Mouse (Mus musculus) adrenal gland, postnatal 10 days (tissue): ENCODE measurements at regions not wholly inside any gene's neighbourhood (a gene's known extent, or its start where the extent isn't known, plus 50 kb on each side); places are given as distances from the start of the nearest gene placed in this dataset.

Experiments
- DNase-seq: peaks from one replicate; pipeline ENCODE4 v3.0.0; 2021; ENCODE audit warnings: mixed read lengths

DNA sequence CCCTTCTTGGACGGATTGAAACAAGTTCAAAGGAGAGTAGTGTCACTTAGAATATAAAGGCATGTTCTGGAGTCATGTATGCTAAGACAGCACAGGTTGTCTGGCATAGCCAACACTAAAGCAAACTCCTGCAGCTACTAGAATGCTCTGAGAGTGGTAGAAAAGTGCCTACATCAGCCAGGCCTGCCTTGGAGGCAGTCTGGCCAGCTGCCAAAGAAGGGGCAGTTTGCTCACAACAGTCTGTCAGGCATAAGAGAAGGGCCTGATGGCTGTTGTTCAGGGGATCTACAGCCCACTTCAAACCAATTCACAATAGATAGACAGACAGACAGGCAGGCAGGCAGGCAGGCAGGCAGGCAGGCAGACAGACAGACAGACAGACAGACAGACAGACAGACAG lies 136.5 kb upstream of the Dap start:
- DNase-seq: no peak

DNA sequence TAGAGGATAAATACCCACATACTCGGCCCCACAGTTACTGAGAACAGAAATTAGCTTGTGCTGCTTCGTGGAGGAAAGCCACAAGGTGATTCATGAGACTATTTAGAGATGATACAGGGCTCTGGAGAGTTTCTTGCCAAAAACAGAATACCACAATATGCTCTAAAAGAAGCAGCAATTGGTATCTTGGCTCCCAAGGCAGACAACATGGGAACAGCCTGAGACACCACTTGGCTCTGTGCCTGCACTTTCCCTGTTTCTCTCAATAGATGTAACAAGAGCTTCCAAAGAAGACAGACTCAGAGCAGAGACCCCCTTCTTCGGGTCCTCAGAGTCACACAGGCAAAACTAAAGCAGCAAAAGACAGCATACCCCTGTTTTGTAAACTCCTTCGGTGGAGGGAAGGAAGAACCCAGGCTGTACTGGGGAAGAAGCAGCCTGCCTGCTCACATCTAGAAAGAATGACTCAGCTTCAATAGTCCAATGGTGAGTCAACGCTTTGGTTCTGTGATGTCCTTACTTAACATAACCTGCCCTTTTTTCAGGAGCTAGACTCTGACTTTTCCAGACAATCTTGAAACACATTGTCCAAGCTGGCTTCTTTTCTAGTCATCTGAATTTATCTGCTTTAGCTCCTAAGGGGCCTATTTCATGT lies 132.1 kb upstream of the Dap start:
- DNase-seq: peak; percentile 10

DNA sequence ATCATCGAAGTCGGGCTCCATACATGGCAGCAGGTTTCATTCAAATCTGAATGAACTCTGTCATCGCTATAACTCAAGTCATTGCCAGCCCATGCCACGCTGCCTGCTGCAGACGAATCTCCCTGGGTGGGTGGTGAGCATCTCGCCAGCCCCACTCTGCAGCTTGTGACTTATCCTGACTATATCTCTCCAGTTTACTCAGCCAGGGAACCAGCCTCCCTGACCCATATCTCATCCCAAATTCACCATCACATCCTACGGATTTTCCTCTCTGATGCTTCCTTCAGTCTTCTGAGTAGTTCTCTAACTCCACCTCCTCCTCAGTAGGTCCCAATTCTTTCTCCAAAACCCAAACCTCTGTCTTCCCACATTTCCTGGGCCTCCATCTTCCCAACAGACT lies 127.9 kb upstream of the Dap start:
- DNase-seq: no peak

DNA sequence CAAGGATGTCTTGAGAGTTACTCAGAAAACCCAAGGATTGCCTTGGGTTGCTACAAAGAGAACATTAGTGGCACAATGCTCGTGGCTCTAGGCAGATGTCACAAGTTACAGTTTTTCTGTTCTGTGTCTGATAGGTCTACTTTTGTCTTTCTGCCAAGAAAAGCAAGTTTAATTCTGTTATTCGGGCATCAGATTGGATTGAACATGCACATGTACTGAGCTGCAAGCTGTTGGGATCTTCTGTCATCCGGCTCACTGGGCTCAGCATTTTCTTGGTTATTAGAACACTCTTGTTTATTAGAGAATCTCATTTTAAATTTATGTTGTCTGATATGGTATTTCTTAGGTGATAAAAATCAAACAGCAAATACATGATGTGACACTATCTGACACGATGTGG lies 126.8 kb upstream of the Dap start:
- DNase-seq: no peak

DNA sequence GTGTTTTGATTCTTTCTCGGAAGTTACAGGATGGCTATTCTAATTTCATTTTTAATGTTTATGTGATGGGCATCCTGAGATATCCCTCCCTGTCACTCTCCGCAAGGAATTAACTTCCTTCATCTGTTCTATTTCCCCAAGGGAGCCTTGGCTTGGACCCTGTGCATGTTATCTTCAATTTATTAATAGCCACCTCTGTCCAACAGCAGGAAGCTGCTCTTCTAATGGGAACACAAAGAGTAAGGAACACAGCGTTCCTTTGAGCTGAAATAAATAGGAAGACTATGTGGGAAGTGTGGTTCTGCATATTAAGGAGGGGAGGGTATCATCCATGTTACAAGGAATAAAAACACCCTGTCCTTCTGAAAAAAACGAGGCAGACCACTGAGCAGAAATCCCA lies 119.4 kb upstream of the Dap start:
- no peak for DNase-seq

DNA sequence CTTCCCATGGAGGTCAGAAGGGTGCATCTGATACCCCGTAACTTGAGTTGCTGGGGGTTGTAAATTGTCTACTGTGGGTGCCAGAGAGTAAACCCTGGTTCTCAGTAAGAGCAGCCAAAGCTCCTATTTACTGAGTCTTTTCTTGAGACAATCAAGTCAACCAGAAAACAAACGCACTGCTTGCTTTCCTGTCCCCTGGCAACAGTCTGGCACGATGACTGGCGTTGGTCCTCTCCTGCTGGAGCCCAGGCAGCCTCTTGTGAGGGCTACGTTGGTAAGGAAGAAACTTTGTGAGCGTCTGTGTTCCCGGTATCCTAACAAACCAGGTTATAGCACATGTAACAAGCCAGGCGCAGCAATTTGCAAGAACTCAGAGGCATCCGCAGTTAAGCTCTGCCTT lies 117.2 kb upstream of the Dap start:
- DNase-seq: no peak

DNA sequence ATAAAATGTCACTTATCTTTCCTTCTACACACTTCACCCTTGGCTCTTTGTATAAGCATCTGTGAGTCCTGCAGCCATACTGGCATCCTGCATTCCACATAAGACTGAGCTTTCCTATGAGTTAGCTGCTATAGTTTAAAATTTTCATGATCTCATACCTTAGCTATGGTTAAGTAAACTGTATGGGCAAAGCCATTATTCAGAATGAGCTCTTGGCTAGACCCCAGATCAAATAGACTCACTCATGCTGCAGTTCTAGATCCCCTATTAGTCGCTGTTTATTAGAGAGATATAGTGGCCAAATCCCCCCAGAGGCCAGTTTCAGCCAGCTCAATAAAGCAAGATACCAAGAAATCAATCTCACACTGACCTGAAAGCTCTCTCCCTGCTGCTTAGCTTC lies 110.9 kb upstream of the Dap start:
- no peak for DNase-seq

DNA sequence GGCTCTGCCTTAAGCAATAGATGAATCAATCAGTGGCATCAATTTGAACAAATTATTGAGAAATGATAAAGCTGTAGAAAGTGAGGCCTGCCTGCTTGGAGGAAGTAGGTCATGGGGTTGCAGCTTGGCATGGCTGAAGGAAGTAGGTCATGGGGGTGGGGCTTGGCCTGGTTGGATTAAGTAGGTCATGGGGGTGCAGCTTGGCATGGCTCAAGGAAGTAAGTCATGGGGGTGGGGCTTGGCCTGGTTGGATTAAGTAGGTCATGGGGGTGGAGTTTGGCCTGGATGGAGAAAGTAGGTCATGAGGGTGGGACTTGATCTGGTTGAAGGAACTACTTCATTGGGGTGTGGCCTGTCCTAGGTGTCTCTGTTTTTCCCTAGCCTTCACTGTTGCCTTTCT lies 106.8 kb upstream of the Dap start:
- DNase-seq: no peak

DNA sequence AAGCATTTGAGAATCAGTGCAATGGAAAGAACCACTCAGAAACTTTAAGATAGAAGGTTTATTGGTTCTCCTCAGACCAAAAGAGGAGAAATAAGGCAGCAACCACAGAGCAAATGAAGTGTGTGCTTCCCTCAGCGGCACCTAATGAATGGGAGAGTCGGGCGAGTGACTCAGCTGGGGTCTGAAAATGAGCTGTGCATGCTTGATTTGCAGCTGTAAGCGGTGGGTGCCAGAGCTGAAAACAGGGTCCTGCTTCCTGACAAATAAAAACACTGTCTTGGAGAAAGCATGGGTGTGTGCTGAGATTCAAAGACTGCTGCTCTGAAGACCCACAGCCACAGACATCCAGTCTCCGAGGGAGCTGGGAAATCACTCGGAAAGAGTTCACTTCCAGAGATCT lies 104.0 kb upstream of the Dap start:
- DNase-seq: no peak

DNA sequence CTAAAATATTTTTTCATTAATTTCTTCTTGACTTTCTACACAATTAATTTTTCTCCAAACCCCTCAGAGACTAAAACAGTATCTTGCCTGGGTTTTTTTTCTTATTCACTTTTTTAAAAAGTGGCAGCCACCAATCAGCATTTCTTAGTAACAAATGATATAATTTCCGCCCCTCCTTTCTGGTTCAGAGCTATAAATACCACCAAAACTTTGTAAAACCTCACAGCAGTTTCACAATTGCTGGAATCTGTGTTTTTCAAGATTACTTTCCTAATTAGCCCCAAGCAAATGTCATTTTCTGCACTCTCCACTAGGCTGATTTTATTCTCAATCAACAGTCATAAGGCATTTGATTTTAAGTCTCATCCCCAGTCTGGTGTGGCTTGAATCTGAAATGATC lies 98.3 kb upstream of the Dap start:
- DNase-seq: no peak

DNA sequence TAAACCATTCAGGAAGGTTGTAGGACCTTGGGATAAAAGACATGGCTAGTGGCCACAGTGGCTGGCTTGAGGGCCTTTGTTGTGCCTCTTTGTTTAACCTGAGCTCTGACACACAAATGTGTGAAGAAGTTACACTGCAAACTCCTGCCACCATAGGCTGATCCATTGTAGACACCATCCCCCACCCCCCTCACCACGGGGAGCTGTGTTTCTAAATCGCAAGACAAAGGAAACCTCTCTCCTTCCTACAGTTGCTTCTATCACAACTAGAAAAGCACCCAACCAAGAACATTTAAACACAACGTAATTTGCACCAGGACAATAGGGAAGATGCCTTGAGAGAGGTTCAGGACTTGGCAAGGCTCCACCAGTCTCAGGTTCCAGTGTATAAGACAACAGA lies 97.1 kb upstream of the Dap start:
- no peak for DNase-seq

DNA sequence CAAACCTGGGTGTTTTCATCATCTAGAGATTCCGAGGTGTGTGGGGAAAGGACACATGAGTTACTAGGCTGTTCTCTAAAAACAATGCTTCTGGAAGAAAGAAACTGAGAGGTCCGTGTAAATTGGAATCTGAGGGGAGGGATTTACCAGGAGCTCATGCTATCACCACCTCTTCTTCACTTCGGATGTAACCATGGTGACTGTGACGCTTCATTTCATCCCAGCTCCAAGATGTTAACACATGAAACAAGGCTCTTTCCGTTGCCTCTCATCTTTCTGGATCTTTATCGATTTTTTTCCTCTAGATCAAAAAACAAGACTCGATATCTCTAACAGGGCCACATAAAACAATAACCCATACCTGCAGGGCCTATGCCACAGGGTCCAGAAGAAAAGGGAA lies 89.2 kb upstream of the Dap start:
- no peak for DNase-seq

DNA sequence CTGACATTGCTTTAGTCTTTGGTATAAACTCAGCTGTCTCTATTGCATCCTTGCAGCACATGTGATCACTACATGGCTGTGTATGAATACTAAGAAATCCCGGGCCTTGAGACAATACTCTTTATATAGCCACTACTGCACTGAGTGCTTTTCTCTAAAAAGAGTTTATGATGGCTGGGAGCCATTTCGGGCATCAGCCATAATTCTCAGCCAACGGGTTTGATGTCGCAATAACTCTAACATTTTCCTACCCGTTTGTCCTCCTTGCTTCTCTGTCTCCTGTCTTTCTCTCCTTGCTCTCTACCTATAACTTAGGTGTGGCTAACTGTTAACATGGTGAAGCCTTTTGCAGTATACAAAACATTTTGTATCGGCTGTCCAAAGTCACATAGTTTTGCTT lies 85.5 kb upstream of the Dap start:
- no peak for DNase-seq

DNA sequence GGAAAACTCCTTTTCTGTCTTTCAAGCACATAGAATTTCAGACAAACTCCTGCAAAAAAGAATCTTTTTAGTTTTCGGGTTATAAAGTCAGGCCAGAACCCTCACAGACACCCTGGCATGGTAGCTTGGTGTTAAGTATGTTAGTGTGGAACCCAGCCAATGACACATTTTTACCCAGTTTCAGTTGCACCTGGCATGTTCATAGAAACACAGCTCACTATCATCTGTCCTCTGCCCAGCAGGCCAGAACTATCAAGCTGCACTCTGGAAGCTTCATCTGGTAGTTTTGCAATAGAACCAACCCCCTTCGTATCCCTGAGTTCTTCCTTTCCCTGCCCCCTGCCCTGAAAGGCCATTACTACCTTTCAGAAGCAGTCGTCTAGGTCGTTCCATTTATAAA lies 82.4 kb upstream of the Dap start:
- no peak for DNase-seq

DNA sequence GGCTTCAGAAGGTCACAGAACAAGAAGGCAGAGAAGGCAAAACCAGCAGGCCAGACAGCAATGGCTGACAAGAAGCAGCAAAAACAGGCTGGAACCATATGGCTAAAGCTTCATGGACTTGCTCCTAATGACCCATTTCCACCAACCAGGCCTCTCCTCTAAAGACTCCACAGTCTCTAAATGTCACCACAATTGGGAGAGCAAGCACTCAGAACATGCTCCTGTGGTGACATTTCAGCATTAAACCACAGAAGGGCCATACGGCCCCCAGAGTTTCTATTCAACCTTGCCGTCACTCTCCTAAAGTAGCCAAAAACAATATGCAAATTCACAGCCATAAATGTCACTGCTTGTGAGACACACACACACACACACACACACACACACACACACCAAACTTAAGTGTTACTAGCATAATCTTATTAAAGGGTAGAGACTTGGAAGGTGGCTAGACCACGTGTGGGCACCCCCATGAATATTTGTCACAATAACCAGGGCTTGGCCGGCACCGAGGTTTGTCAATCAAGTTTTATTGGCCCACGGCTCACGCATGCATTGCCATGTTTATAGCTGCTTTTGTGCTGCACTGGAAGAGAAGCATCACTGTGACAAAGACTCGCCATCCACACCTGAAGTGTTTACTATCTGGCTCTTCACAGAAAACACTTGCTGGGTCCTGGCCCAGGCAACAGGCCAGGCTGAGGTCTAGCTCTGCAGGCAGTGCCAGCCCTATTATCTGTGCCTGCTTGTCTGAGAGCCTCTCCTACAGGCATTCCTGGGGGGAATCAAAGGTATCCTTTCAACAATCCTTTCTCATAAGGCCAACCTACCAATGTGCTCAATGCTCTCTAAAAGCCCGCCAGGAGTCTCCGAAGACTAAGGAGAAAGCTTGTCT lies 75.6 kb upstream of the Dap start:
- no peak for DNase-seq

DNA sequence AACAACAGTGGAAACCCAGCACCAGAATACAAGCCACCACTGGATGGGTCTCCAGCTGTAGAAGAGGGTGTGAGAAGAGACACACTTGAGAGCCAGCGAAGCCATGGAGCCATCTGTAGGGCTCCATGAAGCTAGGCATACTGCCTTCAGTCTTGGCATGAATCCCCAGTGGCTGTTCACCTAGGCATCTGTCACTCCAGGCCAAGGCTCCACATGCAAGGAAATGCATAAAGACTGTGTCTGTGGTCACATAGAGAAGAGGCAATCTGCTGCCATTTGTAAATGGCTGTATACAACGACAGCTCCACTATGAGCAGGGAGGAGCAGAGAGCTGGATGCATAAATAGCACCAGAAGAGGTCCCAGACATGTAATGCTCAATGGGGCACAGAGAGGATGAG lies 74.3 kb upstream of the Dap start:
- no peak for DNase-seq

DNA sequence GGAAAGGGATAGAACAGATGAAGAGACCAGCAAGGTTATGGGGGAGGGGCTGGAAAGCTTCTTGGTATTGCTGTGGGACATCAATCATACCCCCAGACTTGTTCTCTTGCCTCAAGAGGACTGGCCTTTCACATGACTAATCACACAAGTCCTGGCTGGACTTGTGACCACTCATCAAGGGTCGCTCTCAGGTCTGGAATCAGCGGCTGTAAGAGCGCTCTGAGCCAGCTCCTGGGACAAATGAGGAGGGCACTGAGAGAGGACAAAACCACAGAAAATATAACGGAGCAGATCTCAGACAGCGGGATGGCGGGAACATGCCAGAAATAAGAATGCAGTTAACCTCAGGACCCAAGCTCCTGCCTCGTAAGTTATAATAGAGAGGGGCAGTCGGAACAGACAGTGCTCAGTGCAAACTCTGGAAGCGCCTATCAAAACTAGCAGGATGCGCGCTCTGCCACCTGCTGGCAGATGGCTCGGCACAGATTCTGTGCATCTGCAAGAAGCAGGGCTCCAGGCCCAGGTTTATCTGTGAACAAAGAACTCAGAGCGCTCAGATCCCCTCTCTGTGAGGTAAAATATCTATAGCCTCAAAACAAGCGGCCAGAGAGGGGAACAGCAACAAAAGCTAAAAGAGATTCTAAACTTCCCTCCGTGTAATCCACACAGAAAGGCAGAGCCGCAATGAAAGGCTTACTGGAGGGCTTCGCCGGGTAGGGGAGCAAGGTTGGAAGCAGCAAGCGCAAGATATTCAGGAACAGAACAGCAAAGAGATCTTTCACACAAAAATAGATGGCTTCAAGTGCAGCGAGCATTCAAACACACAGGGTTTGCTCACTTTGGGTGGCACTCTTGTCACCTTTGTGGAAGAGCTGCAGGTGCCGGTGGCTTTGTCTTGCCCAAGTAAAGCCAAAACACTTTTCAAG lies 73.3 kb upstream of the Dap start:
- DNase-seq: peak; percentile 68

DNA sequence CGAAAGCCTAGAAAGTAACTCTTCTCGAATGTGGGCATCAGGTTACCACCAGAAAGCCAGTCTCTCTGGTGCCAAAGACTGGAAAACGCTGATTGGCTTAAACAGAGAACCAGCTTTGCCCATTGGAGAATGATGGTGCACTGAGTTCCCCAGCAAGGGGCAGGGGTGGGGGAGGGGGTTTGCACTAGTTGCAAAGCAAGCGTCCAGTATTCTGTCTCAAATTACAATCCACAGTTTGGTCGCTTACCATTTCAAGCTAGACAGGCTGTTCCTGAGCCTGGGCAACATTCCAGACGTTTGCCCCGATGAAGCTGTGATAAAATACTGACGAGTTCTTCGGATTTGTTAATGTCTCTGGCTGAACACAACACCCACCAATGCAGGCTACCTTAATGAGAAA lies 69.0 kb upstream of the Dap start:
- DNase-seq: no peak

DNA sequence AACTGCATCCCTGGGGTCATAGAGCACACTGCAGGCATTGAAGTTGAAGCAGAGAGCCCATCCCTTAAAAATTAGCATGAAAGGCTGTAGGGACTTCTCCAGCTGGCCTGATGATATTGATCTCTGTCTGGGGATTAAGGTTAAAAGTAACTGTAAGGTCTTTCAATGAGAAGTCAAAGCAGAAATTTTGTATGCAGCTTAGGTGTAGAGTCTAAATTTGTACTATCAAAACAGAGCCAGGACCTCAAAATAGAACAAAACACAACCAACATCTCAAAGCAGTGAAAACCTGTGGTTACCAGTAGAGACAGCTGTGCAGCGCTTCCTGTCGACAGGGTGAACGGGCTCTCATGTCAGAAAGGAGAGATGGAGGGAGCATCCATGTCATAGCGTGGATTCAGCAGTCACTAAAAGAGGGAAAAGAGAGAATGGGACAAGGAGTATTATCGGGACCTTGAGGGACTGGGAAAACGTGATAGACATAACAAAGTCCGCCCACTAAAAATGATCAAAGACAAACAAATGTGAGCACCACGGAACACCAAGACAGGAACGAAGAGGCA lies 57.5 kb upstream of the Dap start:
- DNase-seq: no peak

DNA sequence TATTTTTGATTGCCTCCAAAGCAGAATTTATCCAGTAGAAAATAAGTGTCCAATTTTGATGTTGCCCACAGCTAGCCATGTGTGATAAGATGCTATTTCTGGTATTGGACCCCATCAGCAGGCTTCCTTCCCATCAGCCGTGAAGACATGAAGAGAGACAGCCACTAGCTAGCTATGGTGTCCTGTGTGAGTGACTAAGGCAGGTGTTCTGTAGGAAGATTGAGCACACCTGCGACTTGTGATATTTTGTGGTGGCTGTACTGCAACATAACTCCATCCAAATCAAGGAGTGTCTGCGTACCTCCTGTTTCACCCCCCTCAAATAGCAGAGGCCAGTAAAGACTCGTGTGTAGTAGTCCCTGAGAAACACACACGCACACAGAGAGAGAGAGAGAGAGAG lies 56.6 kb upstream of the Dap start:
- no peak for DNase-seq

DNA sequence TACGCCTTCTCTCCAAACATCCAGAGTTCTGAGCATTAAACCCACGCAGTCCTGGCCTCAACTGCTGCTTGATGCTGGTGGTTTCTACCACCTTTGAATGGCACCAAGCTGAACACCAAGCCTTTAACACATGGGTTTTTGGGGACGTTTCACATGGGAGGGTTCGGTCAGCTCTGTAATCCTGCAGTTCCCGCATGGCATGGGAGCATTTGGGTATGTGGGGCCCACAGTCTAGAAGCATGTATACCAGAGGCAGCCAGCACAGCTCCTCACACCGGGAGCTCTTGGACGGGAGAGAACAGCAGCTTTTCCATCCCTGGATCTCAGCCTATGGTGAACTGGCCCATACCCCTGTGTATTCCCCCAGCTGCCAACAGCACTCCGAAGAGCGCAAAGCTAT lies 55.9 kb upstream of the Dap start:
- no peak for DNase-seq

DNA sequence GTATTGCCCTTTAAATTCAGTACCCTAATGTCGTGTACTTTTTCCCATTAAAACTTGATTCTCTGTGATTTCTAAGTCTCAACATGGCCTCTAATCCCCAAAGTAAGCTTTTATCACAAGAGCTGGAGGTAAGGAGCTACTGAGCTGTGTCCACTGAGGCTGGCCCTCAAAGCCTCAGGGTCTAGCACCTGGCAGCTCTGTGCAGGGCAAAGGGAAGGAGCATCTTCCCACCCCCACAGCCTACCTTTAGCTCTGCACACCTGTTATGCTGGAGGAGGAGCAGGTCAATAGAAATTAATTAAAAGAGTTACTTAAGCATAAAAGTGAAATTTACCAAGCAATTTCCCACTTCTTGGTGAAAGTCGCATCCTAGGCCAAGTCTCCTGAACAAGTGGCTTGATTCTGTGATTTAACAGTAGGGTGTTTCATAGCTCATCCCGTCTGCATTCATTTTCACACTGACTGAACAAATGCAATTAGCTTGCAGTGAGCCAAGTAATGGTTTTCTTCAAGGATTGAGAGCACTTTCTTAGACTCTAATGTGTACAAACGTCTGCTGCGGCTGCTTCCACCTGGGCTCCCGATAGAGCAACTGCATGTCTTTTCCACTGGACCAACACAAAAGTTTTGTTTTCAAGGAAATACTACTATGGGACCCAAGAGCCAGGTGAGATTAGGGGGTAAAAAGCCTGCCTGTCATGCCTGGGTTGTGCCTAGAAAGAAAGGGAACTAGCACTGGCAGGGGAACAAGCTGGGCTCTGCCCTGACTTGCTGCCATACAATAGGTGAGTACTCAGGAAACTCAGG lies 50.6 kb upstream of the Dap start:
- DNase-seq: no peak
